Mouse (Mus musculus): ENCODE results near the gene Srp54c.

Srp54c gene

DNA sequence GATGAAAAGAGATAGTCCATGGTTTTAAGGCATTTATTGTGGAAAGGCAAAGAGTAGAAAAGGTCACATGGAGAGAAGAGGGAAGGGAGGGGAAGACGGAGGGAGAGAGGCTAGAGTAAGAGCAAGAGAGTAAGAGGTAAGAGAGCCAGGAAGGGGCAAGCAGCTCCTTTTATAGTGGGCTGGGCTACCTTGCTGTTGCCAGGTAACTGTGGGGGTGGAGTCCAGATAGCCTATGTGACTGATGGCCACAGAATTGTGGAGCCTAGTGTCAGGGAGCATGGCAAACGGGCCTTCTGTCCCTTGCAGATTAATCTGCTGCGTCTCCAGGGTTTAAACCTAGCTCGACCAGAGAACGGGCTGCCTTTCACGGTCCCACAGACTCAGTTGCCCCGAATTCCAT lies 81.9 kb downstream of the Srp54c start:
- DNase-seq (ENCODE audit: low spot score), result no peak

Measured in T-cell, adult 2 months (primary cell).